17 mouse cellular contexts compared by ENCODE assay signal in genomic region chr4:135993941-135994340, GRCm38 (mm10).
"Had no signal": no experiment of that assay in that cellular context is flagged by ENCODE, and none has a peak within 500 bp of the region (broad histone marks: within the 10 kb centered on the region; RNA-seq: fewer than 3 reads in every experiment).

No protein-coding gene starts in this region.

- H3K4me3 ChIP-seq: layer of hippocampus, adult 2 months; lung, embryonic 15.5 days had no signal

- H3K4me1 ChIP-seq: lung, embryonic 15.5 days had no signal

- H3K4me2 ChIP-seq: lung, embryonic 15.5 days; midbrain, embryonic 11.5 days had no signal

- ATAC-seq: hindbrain, postnatal 0 days; inflammation-experienced regulatory T-cells, adult 6 months; intestine, embryonic 16.5 days had no signal

- DNase-seq: kidney, adult 18-20 months; layer of hippocampus, adult 9-11 months; lung, adult 18-20 months; lung, postnatal 10 days; lung, postnatal 36 days; midbrain, embryonic 14.5 days; right cerebral cortex, adult 18-20 months; right cerebral cortex, postnatal 14 days; right cerebral cortex, postnatal 4 days; thymus, postnatal 25 days had no signal

- H3K36me3 ChIP-seq: lung, embryonic 15.5 days had no signal

- H3K9ac ChIP-seq: lung, embryonic 15.5 days had no signal

- H3K9me3 ChIP-seq: lung, embryonic 15.5 days had no signal

- H3K27ac ChIP-seq: hindbrain, postnatal 0 days; kidney, postnatal 0 days; layer of hippocampus, adult 2 months; lung, embryonic 15.5 days had no signal

- H3K27me3 ChIP-seq: lung, embryonic 15.5 days had no signal
